Mouse (Mus musculus): ENCODE data around the gene Fgf9. TPM values are rescaled to one million over a fixed set of nuclear protein-coding genes. Genes with fewer than 3 reads are reported as not detected.

Fgf9 gene
- polyA plus RNA-seq, 1 experiment, result 0.05 TPM

DNA sequence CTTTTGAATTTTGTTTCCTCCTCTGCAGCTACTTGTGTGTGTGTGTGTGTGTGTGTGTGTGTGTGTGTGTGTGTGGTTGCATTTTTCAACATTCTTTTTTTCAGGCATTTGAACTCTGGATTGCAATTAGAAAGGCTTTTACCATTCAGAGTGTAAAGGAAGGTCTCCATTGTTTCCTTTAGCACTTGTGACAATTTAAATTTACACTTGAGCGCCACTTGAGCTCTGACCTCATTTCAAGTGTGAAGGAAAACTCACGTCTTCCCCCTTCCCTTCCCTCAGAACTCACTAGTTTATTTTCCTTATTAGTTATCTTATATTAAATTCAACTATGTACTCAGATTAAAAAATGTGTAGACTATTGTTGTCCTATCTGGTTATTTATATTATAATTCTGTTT is 2.8 kb upstream of the Fgf9 start:
- Histone ChIP-seq H3ac (ENCODE audit: control insufficient read depth, insufficient read length, low read depth) (no peak overlapping the region), H3K79me3 (ENCODE audit: low read depth) (no peaks in the 10 kb centered on the region)

DNA sequence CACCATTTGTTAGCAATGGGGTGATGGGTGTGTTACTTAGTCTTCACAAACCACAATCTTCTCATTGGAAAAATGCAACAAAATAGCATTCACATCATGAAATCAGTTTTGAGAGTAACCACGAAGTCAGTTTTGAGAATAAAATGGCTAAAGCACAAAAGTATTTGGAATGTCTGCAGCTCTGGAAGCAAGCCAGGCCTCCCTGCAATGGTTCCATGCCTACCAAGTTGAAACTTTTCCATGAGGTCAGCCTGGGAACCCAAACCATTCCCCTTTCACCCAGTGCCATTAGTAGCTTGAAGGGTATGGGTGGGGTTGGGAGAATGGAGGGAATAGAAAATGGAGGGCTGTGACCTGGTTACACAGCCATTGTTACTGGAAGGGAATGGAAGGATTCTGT is 1.7 kb upstream of the Fgf9 start:
- no peak for TF ChIP-seq MAX (IDR thresholded peaks at IDR 0.05)
- TF ChIP-seq MYOG (IDR thresholded peaks at IDR 0.05; ENCODE audit: control insufficient read depth, extremely low read depth, insufficient read length), result no peak
- TF ChIP-seq FOSL1 (IDR thresholded peaks at IDR 0.05; ENCODE audit: insufficient read depth, low read length, poor library complexity, severe bottlenecking), result no peak
- TF ChIP-seq USF1 (IDR thresholded peaks at IDR 0.05; ENCODE audit: low read depth), result no peak
- TF ChIP-seq CTCF (IDR thresholded peaks at IDR 0.05; ENCODE audit: control insufficient read depth, insufficient read depth, insufficient read length), result no peak
- TF ChIP-seq CEBPB (IDR thresholded peaks at IDR 0.05; ENCODE audit: low read depth), result no peak
- no peaks in the 10 kb centered on the region for H3K79me3 ChIP-seq (ENCODE audit: low read depth)
- H3K36me3 ChIP-seq (ENCODE audit: control insufficient read depth, insufficient read depth), result no peaks in the 10 kb centered on the region
- H3ac ChIP-seq (ENCODE audit: control insufficient read depth, insufficient read length, low read depth), result no peak overlapping the region
- no peaks in the 10 kb centered on the region for H3K79me2 ChIP-seq (ENCODE audit: control insufficient read depth, insufficient read depth)
- no peak overlapping the region for H3K4me3 ChIP-seq (ENCODE audit: insufficient read depth, poor library complexity, severe bottlenecking)
- peaks cover 7% of the 10 kb centered on the region for H3K27me3 ChIP-seq (ENCODE audit: control insufficient read depth, insufficient read depth, insufficient read length)

More for the DNA sequence above, 2.8 kb upstream of the Fgf9 start:
- H3K36me3 ChIP-seq (ENCODE audit: control insufficient read depth, insufficient read depth), result no peaks in the 10 kb centered on the region
- no peak overlapping the region for H3K4me3 ChIP-seq (ENCODE audit: insufficient read depth, poor library complexity, severe bottlenecking)
- H3K27me3 ChIP-seq (ENCODE audit: control insufficient read depth, insufficient read depth, insufficient read length), result no peaks in the 10 kb centered on the region
- no peaks in the 10 kb centered on the region for H3K79me2 ChIP-seq (ENCODE audit: control insufficient read depth, insufficient read depth)
- TF ChIP-seq MAX (IDR thresholded peaks at IDR 0.05), result no peak
- TF ChIP-seq MYOD1 (IDR thresholded peaks at IDR 0.05; ENCODE audit: control insufficient read depth, insufficient read length, low read depth), result no peak
- TF ChIP-seq CEBPB (IDR thresholded peaks at IDR 0.05; ENCODE audit: low read depth), result no peak
- TF ChIP-seq FOSL1 (IDR thresholded peaks at IDR 0.05; ENCODE audit: insufficient read depth, low read length, poor library complexity, severe bottlenecking), result no peak
- TF ChIP-seq USF1 (IDR thresholded peaks at IDR 0.05; ENCODE audit: low read depth), result no peak

DNA sequence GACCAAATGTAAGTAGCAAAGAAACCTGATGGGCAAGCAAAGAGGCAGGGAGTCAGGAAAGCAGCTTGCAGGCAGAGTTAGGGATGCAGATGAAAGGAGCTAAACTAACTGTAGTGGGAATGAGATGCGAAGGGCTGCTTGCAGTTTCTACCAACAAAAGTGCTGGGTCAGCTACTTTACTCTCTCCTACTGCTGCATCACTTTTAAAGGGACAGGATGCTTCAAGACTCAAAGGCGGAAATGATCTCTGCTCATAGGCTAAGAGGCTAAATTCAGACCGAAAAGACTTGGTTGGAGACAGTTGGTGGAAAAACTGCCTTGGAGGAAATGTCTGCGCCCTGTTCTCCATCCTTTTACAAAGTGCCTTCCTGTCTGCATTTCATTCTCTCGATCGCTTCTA is 420 bp upstream of the Fgf9 start:
- H3K36me3 ChIP-seq (ENCODE audit: control insufficient read depth, insufficient read depth), result no peaks in the 10 kb centered on the region
- no peak overlapping the region for H3ac ChIP-seq (ENCODE audit: control insufficient read depth, insufficient read length, low read depth)
- H3K4me3 ChIP-seq (ENCODE audit: insufficient read depth, poor library complexity, severe bottlenecking), result no peak overlapping the region
- H3K79me3 ChIP-seq (ENCODE audit: low read depth), result no peaks in the 10 kb centered on the region
- peaks cover 19% of the 10 kb centered on the region for H3K27me3 ChIP-seq (ENCODE audit: control insufficient read depth, insufficient read depth, insufficient read length)
- no peak for TF ChIP-seq FOSL1 (IDR thresholded peaks at IDR 0.05; ENCODE audit: insufficient read depth, low read length, poor library complexity, severe bottlenecking)
- no peak for TF ChIP-seq USF1 (IDR thresholded peaks at IDR 0.05; ENCODE audit: low read depth)
- TF ChIP-seq MYOD1 (IDR thresholded peaks at IDR 0.05; ENCODE audit: control insufficient read depth, insufficient read length, low read depth), result no peak
- TF ChIP-seq CEBPB (IDR thresholded peaks at IDR 0.05; ENCODE audit: low read depth), result no peak
- TF ChIP-seq MAX (IDR thresholded peaks at IDR 0.05), result no peak
- TF ChIP-seq CTCF (IDR thresholded peaks at IDR 0.05; ENCODE audit: control insufficient read depth, insufficient read depth, insufficient read length), result no peak
- no peak for TF ChIP-seq MYOG (IDR thresholded peaks at IDR 0.05; ENCODE audit: control insufficient read depth, extremely low read depth, insufficient read length)
- H3K79me2 ChIP-seq (ENCODE audit: control insufficient read depth, insufficient read depth), result no peaks in the 10 kb centered on the region

DNA sequence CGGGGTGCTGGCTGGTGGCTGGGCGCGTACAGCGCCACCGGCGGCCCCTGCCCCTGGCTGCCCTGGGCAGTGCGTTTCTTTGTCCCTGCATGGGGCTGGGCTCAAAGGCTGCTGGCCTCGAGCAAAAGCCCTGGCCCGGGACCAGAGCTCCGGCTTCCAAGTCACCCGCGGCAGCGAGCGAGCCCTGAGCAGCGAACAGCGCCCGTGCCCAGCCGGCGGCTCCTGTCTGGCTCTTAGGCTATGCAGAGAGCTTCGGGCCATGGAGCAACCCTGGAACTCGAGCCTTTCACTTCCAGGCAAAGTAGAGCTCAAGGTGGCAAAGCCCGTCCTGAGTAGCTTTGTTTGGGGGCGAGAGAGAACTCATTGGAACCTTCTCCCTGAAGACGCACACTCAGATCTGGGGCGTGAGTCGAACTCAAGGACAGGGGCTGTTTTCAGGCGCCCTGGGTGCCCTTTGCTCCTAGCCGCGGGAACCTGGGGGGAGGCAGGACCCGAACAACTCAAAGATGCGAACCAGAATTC is 834 bp downstream of the Fgf9 start:
- Histone ChIP-seq H3K79me3 (ENCODE audit: low read depth) (no peaks in the 10 kb centered on the region), H3K27me3 (ENCODE audit: control insufficient read depth, insufficient read depth, insufficient read length) (peaks cover 32% of the 10 kb centered on the region), H3K4me3 (ENCODE audit: insufficient read depth, poor library complexity, severe bottlenecking) (peak overlapping the region; percentile 14), H3K36me3 (ENCODE audit: control insufficient read depth, insufficient read depth) (no peaks in the 10 kb centered on the region), H3K79me2 (ENCODE audit: control insufficient read depth, insufficient read depth) (no peaks in the 10 kb centered on the region), H3ac (ENCODE audit: control insufficient read depth, insufficient read length, low read depth) (peak overlapping the region; percentile 52)
- TF ChIP-seq MYOD1 (IDR thresholded peaks at IDR 0.05; ENCODE audit: control insufficient read depth, insufficient read length, low read depth) (no peak), CEBPB (IDR thresholded peaks at IDR 0.05; ENCODE audit: low read depth) (no peak), CTCF (IDR thresholded peaks at IDR 0.05; ENCODE audit: control insufficient read depth, insufficient read depth, insufficient read length) (peak; percentile 37), USF1 (IDR thresholded peaks at IDR 0.05; ENCODE audit: low read depth) (no peak), MAX (IDR thresholded peaks at IDR 0.05) (no peak)

DNA sequence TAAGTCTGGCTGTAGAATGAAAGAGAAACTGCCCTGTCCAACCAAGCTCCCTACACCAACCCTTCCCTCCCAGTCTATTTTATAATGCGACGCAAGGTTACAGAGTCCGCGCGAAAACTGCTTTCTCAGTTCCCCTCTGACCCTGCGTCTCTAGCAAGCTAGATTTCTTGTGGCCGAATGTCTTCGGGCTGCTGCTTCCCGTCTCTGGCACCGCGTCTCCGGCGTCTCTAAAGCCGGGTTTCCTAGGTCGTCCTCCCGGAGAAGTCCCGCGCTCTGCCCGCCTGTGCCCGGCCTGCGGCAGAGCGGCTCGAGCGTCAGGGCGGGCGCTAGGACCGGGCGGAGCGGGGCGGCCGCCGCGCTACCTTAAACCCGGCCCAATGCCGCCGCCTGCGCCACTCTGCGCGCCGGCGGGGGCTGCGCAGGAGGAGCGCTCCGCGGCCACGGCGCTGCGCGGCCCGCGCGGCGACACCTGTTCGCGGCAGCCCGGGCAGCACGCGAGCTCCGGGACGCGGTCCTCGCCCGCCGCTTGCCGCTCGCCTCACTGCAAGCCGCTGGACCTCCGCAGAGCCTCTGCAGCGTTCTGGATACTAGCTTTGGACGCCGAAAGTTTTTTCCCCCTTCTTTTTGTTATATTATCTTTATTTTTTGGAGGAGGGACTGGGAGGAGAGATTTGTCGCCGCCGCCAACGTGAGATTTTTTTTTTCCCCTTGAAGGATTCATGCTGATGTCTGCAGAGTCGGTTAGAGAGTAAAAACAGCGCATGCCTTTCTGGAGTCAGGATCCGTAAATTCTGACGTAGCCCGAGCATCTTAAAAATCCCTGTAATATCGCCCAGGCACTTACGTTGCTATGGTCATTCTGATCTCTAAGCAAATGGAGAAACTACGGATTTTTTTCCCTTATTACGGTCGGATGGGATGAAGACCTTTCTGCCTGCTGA is 1.8 kb downstream of the Fgf9 start:
- no peaks in the 10 kb centered on the region for H3K79me3 ChIP-seq (ENCODE audit: low read depth)
- H3ac ChIP-seq (ENCODE audit: control insufficient read depth, insufficient read length, low read depth), result peak overlapping the region; percentile 59
- H3K4me3 ChIP-seq (ENCODE audit: insufficient read depth, poor library complexity, severe bottlenecking), result peak overlapping the region; percentile 14
- no peaks in the 10 kb centered on the region for H3K36me3 ChIP-seq (ENCODE audit: control insufficient read depth, insufficient read depth)
- peaks cover 39% of the 10 kb centered on the region for H3K27me3 ChIP-seq (ENCODE audit: control insufficient read depth, insufficient read depth, insufficient read length)
- TF ChIP-seq USF1 (IDR thresholded peaks at IDR 0.05; ENCODE audit: low read depth), result no peak
- no peak for TF ChIP-seq MYOG (IDR thresholded peaks at IDR 0.05; ENCODE audit: control insufficient read depth, extremely low read depth, insufficient read length)
- no peak for TF ChIP-seq MAX (IDR thresholded peaks at IDR 0.05)
- no peak for TF ChIP-seq FOSL1 (IDR thresholded peaks at IDR 0.05; ENCODE audit: insufficient read depth, low read length, poor library complexity, severe bottlenecking)
- no peak for TF ChIP-seq CEBPB (IDR thresholded peaks at IDR 0.05; ENCODE audit: low read depth)
- TF ChIP-seq CTCF (IDR thresholded peaks at IDR 0.05; ENCODE audit: control insufficient read depth, insufficient read depth, insufficient read length), result no peak
- no peak for TF ChIP-seq MYOD1 (IDR thresholded peaks at IDR 0.05; ENCODE audit: control insufficient read depth, insufficient read length, low read depth)
- no peaks in the 10 kb centered on the region for H3K79me2 ChIP-seq (ENCODE audit: control insufficient read depth, insufficient read depth)

Data from C2C12 (cell line).